Mouse (Mus musculus) central nervous system, embryonic 11.5 days (tissue): ENCODE results near the gene Vmn2r107. TPM values are rescaled to one million over a fixed set of nuclear protein-coding genes. Genes with fewer than 3 reads are reported as not detected.

Experiments
- polyA plus RNA-seq: library from polyadenylated mRNA; depleted of rRNA; stranded (reverse); fragments of >200 nt; gene quantifications from 2 replicates; pipeline ENCODE4 v1.2.3, GENCODE M21; 2012; rRNA removed

Vmn2r107 gene
- polyA plus RNA-seq: not detected in 2 replicates

GRCm38 (mm10) chr17:20344942-20345341, at the start of gene Vmn2r107:
TSS of gene Vmn2r107 (plus strand) at chr17:20345242.

GRCm38 (mm10) chr17:20413846-20414245, 68.8 kb downstream of the Vmn2r107 start, which contains the start of gene Vmn1r224:
TSS of gene Vmn1r224 (plus strand) at chr17:20414146.

Other genes starting within 250 kb of the Vmn2r107 start
- not detected in 2 replicates for gene Fpr-rs7, start 231.0 kb upstream of the Vmn2r107 start, polyA plus RNA-seq
- not detected in 2 replicates for gene Fpr-rs6, start 162.1 kb upstream of the Vmn2r107 start, polyA plus RNA-seq
- gene Vmn2r105, start 110.2 kb upstream of the Vmn2r107 start, polyA plus RNA-seq: not detected in 2 replicates
- not detected in 2 replicates for gene Vmn2r106, start 59.7 kb upstream of the Vmn2r107 start, polyA plus RNA-seq
- not detected in 2 replicates for gene Vmn1r224, start 68.9 kb downstream of the Vmn2r107 start, polyA plus RNA-seq
- gene Vmn2r108, start 136.1 kb downstream of the Vmn2r107 start, polyA plus RNA-seq: not detected in 2 replicates
- gene Vmn1r225, start 152.9 kb downstream of the Vmn2r107 start, polyA plus RNA-seq: not detected in 2 replicates
- not detected in 2 replicates for gene Vmn2r109, start 219.5 kb downstream of the Vmn2r107 start, polyA plus RNA-seq